Mouse (Mus musculus) bone marrow, adult 2 months (tissue): ENCODE results near the gene Gm20767.
"Not testable (repeated sequence)": the region's sequence is repeated elsewhere in the genome, so short reads cannot be mapped to it uniquely, and the experiment has no call there.

Experiments
- CTCF ChIP-seq: fragments of 200-500 bp; IDR thresholded peaks from 2 replicates; pipeline ENCODE4 v1.5.1; 2011; ENCODE audit warnings: low read length, control low read depth; ENCODE audit not compliant: control insufficient read depth, insufficient read depth
- POLR2A ChIP-seq: fragments of 200-500 bp; IDR thresholded peaks from 2 replicates; pipeline ENCODE4 v1.6.1; 2011; ENCODE audit warnings: low read depth, mild to moderate bottlenecking, control low read depth, low read length, borderline replicate concordance; ENCODE audit not compliant: control insufficient read depth

DNA sequence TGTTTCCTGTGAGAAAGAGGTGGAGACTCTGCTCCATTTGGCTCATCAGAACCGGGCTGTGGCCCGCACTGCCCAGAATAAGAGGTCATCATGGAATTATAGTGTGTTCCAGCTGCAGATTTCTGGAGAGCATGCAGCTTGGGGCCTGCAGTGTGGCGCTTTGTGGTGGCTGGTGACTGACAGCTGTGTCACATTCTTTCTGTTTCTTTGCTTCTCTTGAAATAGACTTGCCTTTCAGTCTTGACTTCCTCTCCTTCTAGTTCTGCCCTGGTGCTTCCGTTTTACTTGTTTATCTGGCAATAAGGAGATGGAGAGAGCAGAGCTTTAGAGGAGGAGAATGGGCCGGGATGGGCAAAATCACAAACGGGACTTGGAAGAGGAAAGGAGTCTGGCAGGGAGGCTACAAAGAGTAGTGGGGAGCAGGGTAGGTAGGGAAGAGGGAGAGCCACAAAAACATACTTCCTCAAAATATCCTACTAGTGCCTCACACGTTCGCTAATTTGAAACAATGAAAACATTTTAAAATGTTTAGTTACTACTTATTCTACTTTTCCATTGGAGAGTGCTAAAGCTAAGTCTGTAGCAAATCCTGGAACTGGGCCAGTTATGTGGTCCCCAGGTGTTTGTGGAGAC is 56.3 kb downstream of the Gm20767 start:
- TF ChIP-seq CTCF, POLR2A: not testable (repeated sequence)
